Mouse (Mus musculus) brain, embryonic 14.5 days (tissue): ENCODE data around the gene Mrgpra2b.

Source experiments
- CTCF ChIP-seq: fragments of 200-500 bp; IDR thresholded peaks from 2 replicates; pipeline ENCODE4 v1.5.1; 2012; ENCODE audit warnings: inconsistent platforms, mild to moderate bottlenecking, moderate library complexity, borderline replicate concordance; ENCODE audit not compliant: insufficient read depth, insufficient read length; ENCODE audit errors: extremely low read depth
- POLR2A ChIP-seq: fragments of 200-500 bp; IDR thresholded peaks from 2 replicates; pipeline ENCODE4 v1.6.1; 2012; ENCODE audit warnings: mild to moderate bottlenecking, inconsistent platforms, borderline replicate concordance; ENCODE audit not compliant: poor library complexity, insufficient read depth, insufficient read length, severe bottlenecking; ENCODE audit errors: extremely low read depth

GRCm38 (mm10) chr7:47502953-47503352 lies 25.7 kb downstream of the Mrgpra2b start:
- TF ChIP-seq CTCF (no peak), POLR2A (no peak)
